Mouse (Mus musculus) kidney, adult 2 months (tissue): ENCODE data around the gene Smad6. TPM values are rescaled to one million over a fixed set of nuclear protein-coding genes. Genes with fewer than 3 reads are reported as not detected.

ENCODE experiments used
- DNase-seq: peaks from one replicate; pipeline ENCODE4 v3.0.0; 2021
- H3K27ac ChIP-seq: fragments of 200-500 bp; 2 replicates; pipeline ENCODE4 v1.5.1; 2012; ENCODE audit warnings: low read depth, low read length, control low read depth, inconsistent platforms; ENCODE audit not compliant: insufficient read depth
- H3K27me3 ChIP-seq: fragments of 200-500 bp; replicated peaks from 2 replicates; pipeline ENCODE4 v1.6.1; 2012; ENCODE audit warnings: mild to moderate bottlenecking, moderate library complexity, low read length, inconsistent platforms; ENCODE audit not compliant: control insufficient read depth, insufficient read depth
- H3K36me3 ChIP-seq: fragments of 200-500 bp; 2 replicates; pipeline ENCODE4 v1.6.1; 2012; ENCODE audit warnings: mild to moderate bottlenecking, moderate library complexity, low read length, inconsistent platforms; ENCODE audit not compliant: control insufficient read depth, insufficient read depth
- H3K4me1 ChIP-seq: fragments of 200-500 bp; 2 replicates; pipeline ENCODE4 v1.6.1; 2011; ENCODE audit warnings: low read length; ENCODE audit not compliant: control insufficient read depth, insufficient read depth
- H3K4me3 ChIP-seq: fragments of 200-500 bp; 2 replicates; pipeline ENCODE4 v1.5.1; 2011; ENCODE audit warnings: mild to moderate bottlenecking, low read depth, low read length, control low read depth; ENCODE audit not compliant: insufficient read depth
- CTCF ChIP-seq: fragments of 200-500 bp; conservative IDR thresholded peaks from 2 replicates; pipeline ENCODE4 v1.5.1; 2011; ENCODE audit warnings: low read depth, mild to moderate bottlenecking, control low read depth, low read length, moderate library complexity, mixed read lengths; ENCODE audit not compliant: insufficient read depth, insufficient read length
- POLR2A ChIP-seq: fragments of 200-500 bp; IDR thresholded peaks from one replicate; pipeline ENCODE4 v1.6.1; 2011; ENCODE audit warnings: low read depth, low read length, control low read depth
- WGBS: fragments of 180-500 bp; shearing (Covaris S2); methylation state at CpG from one replicate; pipeline ENCODE4 v1.1.7; 2018; 5-methylcytosine and 5-hydroxymethylcytosine counted together
- polyA plus RNA-seq: library from polyadenylated mRNA; depleted of rRNA; stranded (reverse); fragments of >200 nt; gene quantifications from 2 replicates; pipeline ENCODE4 v1.2.3, GENCODE M21; 2012

Gene Smad6
- polyA plus RNA-seq, 1 experiment = 15.9 TPM

- 54% methylated on average over 4 of the region's 4 CpGs for WGBS
- no peak overlapping the region for H3K4me3 ChIP-seq
- TF ChIP-seq POLR2A (no peak), CTCF (no peak)
- no peaks in the 10 kb centered on the region for H3K27me3 ChIP-seq
- H3K36me3 ChIP-seq = no peaks in the 10 kb centered on the region
- no peaks in the 10 kb centered on the region for H3K4me1 ChIP-seq
- no peak for DNase-seq
- no peak overlapping the region for H3K27ac ChIP-seq
These were observed 72.5 kb downstream of the Smad6 start for GRCm38 (mm10) chr9:63949393-63949792.

GRCm38 (mm10) chr9:63942608-63942982, 79.3 kb downstream of the Smad6 start:
- Histone ChIP-seq H3K27ac (no peak overlapping the region), H3K27me3 (no peaks in the 10 kb centered on the region), H3K4me3 (no peak overlapping the region), H3K4me1 (no peaks in the 10 kb centered on the region), H3K36me3 (no peaks in the 10 kb centered on the region)
- DNase-seq = no peak
- 81% methylated on average over 2 of the region's 2 CpGs for WGBS
- no peak for TF ChIP-seq POLR2A
- no peak for TF ChIP-seq CTCF

- WGBS = 64% methylated on average over 12 of the region's 12 CpGs
- TF ChIP-seq CTCF = no peak
- TF ChIP-seq POLR2A = no peak
- H3K4me1 ChIP-seq = no peaks in the 10 kb centered on the region
- no peaks in the 10 kb centered on the region for H3K36me3 ChIP-seq
- no peak overlapping the region for H3K4me3 ChIP-seq
- no peak overlapping the region for H3K27ac ChIP-seq
- H3K27me3 ChIP-seq = no peaks in the 10 kb centered on the region
- DNase-seq = no peak
These were observed 79.9 kb downstream of the Smad6 start for GRCm38 (mm10) chr9:63941747-63942607.

GRCm38 (mm10) chr9:63936256-63936655, 85.6 kb downstream of the Smad6 start:
- no peak for DNase-seq
- Histone ChIP-seq H3K27me3 (no peaks in the 10 kb centered on the region), H3K4me1 (no peaks in the 10 kb centered on the region), H3K36me3 (no peaks in the 10 kb centered on the region), H3K4me3 (no peak overlapping the region), H3K27ac (no peak overlapping the region)
- TF ChIP-seq CTCF (no peak), POLR2A (no peak)
- WGBS = 78% methylated on average over 5 of the region's 5 CpGs

GRCm38 (mm10) chr9:63933068-63933467, 88.8 kb downstream of the Smad6 start:
- Histone ChIP-seq H3K4me3 (no peak overlapping the region), H3K27ac (no peak overlapping the region), H3K36me3 (no peaks in the 10 kb centered on the region), H3K27me3 (no peaks in the 10 kb centered on the region), H3K4me1 (no peaks in the 10 kb centered on the region)
- no peak for DNase-seq
- no peak for TF ChIP-seq CTCF
- TF ChIP-seq POLR2A = no peak
- WGBS = 63% methylated on average over 5 of the region's 5 CpGs

- Histone ChIP-seq H3K27ac (peak overlapping the region; percentile 46), H3K4me1 (0 out of 2 replicates have a peak, but pooled peaks cover 5% of the 10 kb centered on the region), H3K4me3 (no peak overlapping the region), H3K36me3 (no peaks in the 10 kb centered on the region), H3K27me3 (no peaks in the 10 kb centered on the region)
- DNase-seq = peak; percentile 70
- 9% methylated on average over 34 of the region's 34 CpGs for WGBS
- TF ChIP-seq CTCF (no peak), POLR2A (no peak)
These were observed 94.4 kb downstream of the Smad6 start for GRCm38 (mm10) chr9:63927340-63928049.

GRCm38 (mm10) chr9:63926377-63926776, 95.5 kb downstream of the Smad6 start:
- Histone ChIP-seq H3K4me3 (no peak overlapping the region), H3K4me1 (0 out of 2 replicates have a peak, but pooled peaks cover 5% of the 10 kb centered on the region), H3K36me3 (no peaks in the 10 kb centered on the region), H3K27ac (no peak overlapping the region), H3K27me3 (no peaks in the 10 kb centered on the region)
- TF ChIP-seq CTCF (no peak), POLR2A (no peak)
- DNase-seq = peak; percentile 21
- WGBS = 57% methylated on average over 7 of the region's 7 CpGs
